Mouse (Mus musculus): ENCODE data around the gene Coro1b.

Gene Coro1b

GRCm38 (mm10) chr19:4156771-4157170 lies 8.4 kb downstream of the Coro1b start:
- in situ Hi-C loops (cut with MseI, MboI), result no loop called here

- in situ Hi-C loops (cut with MseI, MboI), result no loop called here
Observed at GRCm38 (mm10) chr19:4159049-4159448, 10.6 kb downstream of the Coro1b start.

GRCm38 (mm10) chr19:4162646-4163542 lies 14.5 kb downstream of the Coro1b start, which contains the start of gene Rps6kb2:
Gene Rps6kb2 (minus strand): TSS chr19:4163354.
- in situ Hi-C loops (cut with MseI, MboI), result no loop called here

GRCm38 (mm10) chr19:4163543-4163887 lies 15.1 kb downstream of the Coro1b start:
- in situ Hi-C loops (cut with MseI, MboI), result no loop called here

GRCm38 (mm10) chr19:4164100-4164499 lies 15.7 kb downstream of the Coro1b start:
- in situ Hi-C loops (cut with MseI, MboI), result no loop called here

- in situ Hi-C loops (cut with MseI, MboI), result no loop called here
Observed at GRCm38 (mm10) chr19:4164721-4165120, 16.3 kb downstream of the Coro1b start.

GRCm38 (mm10) chr19:4166678-4167476 lies 18.5 kb downstream of the Coro1b start:
- in situ Hi-C loops (cut with MseI, MboI), result no loop called here

GRCm38 (mm10) chr19:4169378-4169784 lies 21.0 kb downstream of the Coro1b start:
- in situ Hi-C loops (cut with MseI, MboI), result no loop called here

GRCm38 (mm10) chr19:4169810-4170209 lies 21.4 kb downstream of the Coro1b start:
- in situ Hi-C loops (cut with MseI, MboI), result no loop called here

- in situ Hi-C loops (cut with MseI, MboI), result no loop called here
Observed at GRCm38 (mm10) chr19:4170723-4171392, 22.4 kb downstream of the Coro1b start.

GRCm38 (mm10) chr19:4171393-4172290 lies 23.2 kb downstream of the Coro1b start:
- in situ Hi-C loops (cut with MseI, MboI), result no loop called here

- in situ Hi-C loops (cut with MseI, MboI), result no loop called here
Observed at GRCm38 (mm10) chr19:4172925-4173324, 24.5 kb downstream of the Coro1b start.

- in situ Hi-C loops (cut with MseI, MboI), result no loop called here
Observed at GRCm38 (mm10) chr19:4175368-4175947, 27.0 kb downstream of the Coro1b start, which contains the start of gene Carns1. Gene Carns1 (minus strand): TSS chr19:4175479.

GRCm38 (mm10) chr19:4180411-4180810 lies 32.0 kb downstream of the Coro1b start:
- in situ Hi-C loops (cut with MseI, MboI), result no loop called here

GRCm38 (mm10) chr19:4181892-4182291 lies 33.5 kb downstream of the Coro1b start:
- in situ Hi-C loops (cut with MseI, MboI), result no loop called here

GRCm38 (mm10) chr19:4183689-4184088 lies 35.3 kb downstream of the Coro1b start:
- in situ Hi-C loops (cut with MseI, MboI), result no loop called here

GRCm38 (mm10) chr19:4184976-4185975 lies 36.9 kb downstream of the Coro1b start:
- in situ Hi-C loops (cut with MseI, MboI), result no loop called here

GRCm38 (mm10) chr19:4187303-4187702 lies 38.9 kb downstream of the Coro1b start:
- in situ Hi-C loops (cut with MseI, MboI), result no loop called here

GRCm38 (mm10) chr19:4189051-4189620 lies 40.7 kb downstream of the Coro1b start:
- in situ Hi-C loops (cut with MseI, MboI), result no loop called here

All from mouse trophoblast stem cell (cell line).